Mouse (Mus musculus): ENCODE data around the gene Grb7. TPM values are rescaled to one million over a fixed set of nuclear protein-coding genes. Genes with fewer than 3 reads are reported as not detected.

Grb7 gene
- polyA plus RNA-seq, 1 experiment from 2014 or later: 0.38 TPM

- Histone ChIP-seq H3K27me3 (replicated peaks; ENCODE audit: control insufficient read depth, insufficient read depth, low read length) (peaks cover 23% of the 10 kb centered on the region), H3K9ac (ENCODE audit: low read length) (no peak overlapping the region), H3K36me3 (ENCODE audit: control insufficient read depth, insufficient read depth, low read length) (no peaks in the 10 kb centered on the region), H3K4me2 (ENCODE audit: low read length) (no peak overlapping the region), H3K4me1 (ENCODE audit: control insufficient read depth, insufficient read depth, low read length) (no peaks in the 10 kb centered on the region), H3K4me3 (ENCODE audit: low read depth, low read length) (no peak overlapping the region), H3K27ac (ENCODE audit: low read depth, low read length) (no peak overlapping the region), H3K9me3 (replicated peaks; ENCODE audit: control insufficient read depth, low read length) (no peaks in the 10 kb centered on the region)
- DNase-seq (ENCODE audit: low spot score) (no peak), ATAC-seq (no peak)
- WGBS: 20% methylated on average over 11 of the region's 11 CpGs
These were observed 13.0 kb downstream of the Grb7 start for GRCm38 (mm10) chr11:98459071-98459741.

GRCm38 (mm10) chr11:98459860-98460259, 13.7 kb downstream of the Grb7 start:
- peaks cover 23% of the 10 kb centered on the region for H3K27me3 ChIP-seq (replicated peaks; ENCODE audit: control insufficient read depth, insufficient read depth, low read length)
- DNase-seq (ENCODE audit: low spot score): no peak
- H3K9me3 ChIP-seq (replicated peaks; ENCODE audit: control insufficient read depth, low read length): no peaks in the 10 kb centered on the region
- H3K36me3 ChIP-seq (ENCODE audit: control insufficient read depth, insufficient read depth, low read length): no peaks in the 10 kb centered on the region
- no peak overlapping the region for H3K9ac ChIP-seq (ENCODE audit: low read length)
- H3K4me1 ChIP-seq (ENCODE audit: control insufficient read depth, insufficient read depth, low read length): no peaks in the 10 kb centered on the region
- no peak overlapping the region for H3K4me2 ChIP-seq (ENCODE audit: low read length)
- ATAC-seq: no peak
- WGBS: 79% methylated on average over 9 of the region's 9 CpGs
- H3K4me3 ChIP-seq (ENCODE audit: low read depth, low read length): no peak overlapping the region
- no peak overlapping the region for H3K27ac ChIP-seq (ENCODE audit: low read depth, low read length)

- no peak overlapping the region for H3K4me3 ChIP-seq (ENCODE audit: low read depth, low read length)
- no peak overlapping the region for H3K27ac ChIP-seq (ENCODE audit: low read depth, low read length)
These were observed 15.0 kb downstream of the Grb7 start for GRCm38 (mm10) chr11:98461109-98461720.

GRCm38 (mm10) chr11:98462255-98462654, 16.1 kb downstream of the Grb7 start:
- 91% methylated on average over 6 of the region's 6 CpGs for WGBS
- no peak overlapping the region for H3K4me2 ChIP-seq (ENCODE audit: low read length)
- H3K4me1 ChIP-seq (ENCODE audit: control insufficient read depth, insufficient read depth, low read length): no peaks in the 10 kb centered on the region
- peaks cover 23% of the 10 kb centered on the region for H3K27me3 ChIP-seq (replicated peaks; ENCODE audit: control insufficient read depth, insufficient read depth, low read length)
- ATAC-seq (no peak), DNase-seq (ENCODE audit: low spot score) (no peak)
- H3K9ac ChIP-seq (ENCODE audit: low read length): no peak overlapping the region
- H3K27ac ChIP-seq (ENCODE audit: low read depth, low read length): no peak overlapping the region
- no peak overlapping the region for H3K4me3 ChIP-seq (ENCODE audit: low read depth, low read length)
- no peaks in the 10 kb centered on the region for H3K9me3 ChIP-seq (replicated peaks; ENCODE audit: control insufficient read depth, low read length)
- H3K36me3 ChIP-seq (ENCODE audit: control insufficient read depth, insufficient read depth, low read length): no peaks in the 10 kb centered on the region

More at GRCm38 (mm10) chr11:98461109-98461720, 15.0 kb downstream of the Grb7 start:
- no peaks in the 10 kb centered on the region for H3K4me1 ChIP-seq (ENCODE audit: control insufficient read depth, insufficient read depth, low read length)
- H3K27me3 ChIP-seq (replicated peaks; ENCODE audit: control insufficient read depth, insufficient read depth, low read length): peaks cover 23% of the 10 kb centered on the region
- no peak overlapping the region for H3K4me2 ChIP-seq (ENCODE audit: low read length)
- DNase-seq (ENCODE audit: low spot score) (no peak), ATAC-seq (no peak)
- WGBS: 54% methylated on average over 6 of the region's 6 CpGs
- no peaks in the 10 kb centered on the region for H3K36me3 ChIP-seq (ENCODE audit: control insufficient read depth, insufficient read depth, low read length)
- H3K9ac ChIP-seq (ENCODE audit: low read length): no peak overlapping the region
- no peaks in the 10 kb centered on the region for H3K9me3 ChIP-seq (replicated peaks; ENCODE audit: control insufficient read depth, low read length)

DNA sequence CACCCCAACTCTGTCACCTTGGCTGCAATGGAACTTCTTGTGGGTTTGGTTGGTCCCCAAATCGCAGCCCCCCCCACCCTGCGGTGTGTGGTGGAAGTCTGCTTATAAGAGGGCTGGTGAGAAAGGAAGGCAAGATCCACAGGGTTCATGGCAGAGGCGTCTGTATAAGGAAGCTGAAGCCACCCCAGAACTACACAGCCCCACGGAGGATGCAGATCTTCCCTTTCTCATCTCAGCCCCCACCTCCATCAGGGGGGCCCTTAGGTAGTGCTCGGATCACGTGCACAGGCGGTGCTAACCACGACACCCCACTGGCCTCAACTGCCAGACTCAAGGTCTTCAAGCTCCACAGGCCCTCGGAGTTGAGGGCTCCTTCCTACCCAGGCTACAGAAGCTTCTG, 17.7 kb downstream of the Grb7 start:
- Histone ChIP-seq H3K27ac (ENCODE audit: low read depth, low read length) (no peak overlapping the region), H3K9me3 (replicated peaks; ENCODE audit: control insufficient read depth, low read length) (no peaks in the 10 kb centered on the region), H3K4me3 (ENCODE audit: low read depth, low read length) (no peak overlapping the region), H3K36me3 (ENCODE audit: control insufficient read depth, insufficient read depth, low read length) (no peaks in the 10 kb centered on the region), H3K4me2 (ENCODE audit: low read length) (no peak overlapping the region), H3K27me3 (replicated peaks; ENCODE audit: control insufficient read depth, insufficient read depth, low read length) (peaks cover 11% of the 10 kb centered on the region), H3K4me1 (ENCODE audit: control insufficient read depth, insufficient read depth, low read length) (no peaks in the 10 kb centered on the region), H3K9ac (ENCODE audit: low read length) (no peak overlapping the region)
- DNase-seq (ENCODE audit: low spot score): no peak
- WGBS: 92% methylated on average over 9 of the region's 9 CpGs
- no peak for ATAC-seq

GRCm38 (mm10) chr11:98464516-98464915, 18.3 kb downstream of the Grb7 start:
- ATAC-seq: no peak
- no peaks in the 10 kb centered on the region for H3K36me3 ChIP-seq (ENCODE audit: control insufficient read depth, insufficient read depth, low read length)
- H3K4me2 ChIP-seq (ENCODE audit: low read length): no peak overlapping the region
- no peak overlapping the region for H3K27ac ChIP-seq (ENCODE audit: low read depth, low read length)
- no peak for DNase-seq (ENCODE audit: low spot score)
- H3K9ac ChIP-seq (ENCODE audit: low read length): no peak overlapping the region
- no peaks in the 10 kb centered on the region for H3K4me1 ChIP-seq (ENCODE audit: control insufficient read depth, insufficient read depth, low read length)
- no peaks in the 10 kb centered on the region for H3K9me3 ChIP-seq (replicated peaks; ENCODE audit: control insufficient read depth, low read length)
- no peak overlapping the region for H3K4me3 ChIP-seq (ENCODE audit: low read depth, low read length)
- WGBS: 82% methylated on average over 6 of the region's 6 CpGs
- peaks cover 5% of the 10 kb centered on the region for H3K27me3 ChIP-seq (replicated peaks; ENCODE audit: control insufficient read depth, insufficient read depth, low read length)

DNA sequence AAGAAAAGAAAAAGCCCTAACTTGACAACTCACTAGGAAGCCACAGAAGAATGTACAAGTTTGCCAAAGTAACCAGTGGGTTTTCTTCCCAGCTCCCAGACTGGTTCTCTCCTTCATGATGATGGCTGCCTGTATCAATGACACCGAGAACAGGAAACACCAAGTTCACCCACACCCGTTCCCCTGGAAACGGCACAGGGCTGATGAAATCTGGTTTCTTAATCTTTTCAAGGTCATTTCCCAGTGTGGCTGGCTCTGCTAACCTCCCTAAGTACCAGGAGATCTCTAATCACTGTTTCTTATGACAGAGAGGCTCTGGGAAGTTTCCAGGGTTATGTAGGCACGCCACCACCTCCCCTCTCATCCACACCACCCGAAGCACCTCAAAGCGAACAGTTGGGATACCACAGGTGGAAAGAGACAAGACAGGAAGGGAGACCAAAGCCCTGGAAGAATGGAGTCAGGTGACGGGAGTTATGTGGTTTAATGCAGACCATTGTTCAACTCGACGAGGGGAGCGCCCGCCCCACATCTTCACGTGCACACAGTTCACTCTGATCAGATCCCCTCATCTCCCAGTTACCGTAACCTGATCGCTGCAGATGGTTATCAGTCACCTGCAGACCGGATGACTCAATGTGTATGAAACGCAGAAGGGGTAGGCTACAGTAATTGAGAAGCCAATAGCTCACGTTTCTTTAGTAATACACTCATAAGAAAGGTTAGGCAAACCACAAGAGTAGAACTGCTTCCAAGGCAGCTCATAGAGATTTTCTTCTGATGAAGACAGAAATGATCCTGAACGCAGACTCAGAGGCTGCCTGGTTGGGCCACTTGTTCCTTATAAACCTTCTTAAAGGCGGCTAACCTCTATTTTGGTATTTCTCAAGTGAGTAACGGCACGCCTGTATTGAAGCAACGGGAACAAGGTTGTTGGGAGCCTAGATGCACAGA, 23.8 kb downstream of the Grb7 start:
- H3K4me1 ChIP-seq (ENCODE audit: control insufficient read depth, insufficient read depth, low read length): no peaks in the 10 kb centered on the region
- no peak overlapping the region for H3K9ac ChIP-seq (ENCODE audit: low read length)
- H3K27ac ChIP-seq (ENCODE audit: low read depth, low read length): no peak overlapping the region
- no peak for DNase-seq (ENCODE audit: low spot score)
- ATAC-seq: no peak
- no peaks in the 10 kb centered on the region for H3K36me3 ChIP-seq (ENCODE audit: control insufficient read depth, insufficient read depth, low read length)
- no peak overlapping the region for H3K4me2 ChIP-seq (ENCODE audit: low read length)
- no peaks in the 10 kb centered on the region for H3K27me3 ChIP-seq (replicated peaks; ENCODE audit: control insufficient read depth, insufficient read depth, low read length)
- no peaks in the 10 kb centered on the region for H3K9me3 ChIP-seq (replicated peaks; ENCODE audit: control insufficient read depth, low read length)
- WGBS: 85% methylated on average over 22 of the region's 22 CpGs
- no peak overlapping the region for H3K4me3 ChIP-seq (ENCODE audit: low read depth, low read length)

DNA sequence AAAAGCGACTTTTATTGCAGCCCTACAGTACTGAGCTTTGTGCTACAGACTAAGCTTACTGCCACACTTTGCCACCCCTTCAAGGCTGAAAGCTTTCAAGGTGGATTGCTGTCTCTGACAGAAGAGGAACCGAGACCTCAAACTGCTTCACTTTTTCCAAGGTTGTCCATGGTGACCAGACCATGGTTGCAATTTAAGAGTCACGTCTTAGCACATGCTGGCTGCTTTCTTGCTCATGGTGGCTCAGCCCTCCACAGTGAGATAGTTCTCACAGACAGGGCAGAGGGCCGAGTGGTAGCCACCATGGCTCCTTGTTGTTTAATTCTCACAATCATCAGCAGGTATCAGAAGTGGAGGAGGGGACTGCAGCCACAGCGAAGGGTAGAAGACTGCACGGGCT, 24.6 kb downstream of the Grb7 start:
- no peaks in the 10 kb centered on the region for H3K9me3 ChIP-seq (replicated peaks; ENCODE audit: control insufficient read depth, low read length)
- H3K4me3 ChIP-seq (ENCODE audit: low read depth, low read length): no peak overlapping the region
- no peak for ATAC-seq
- no peak overlapping the region for H3K4me2 ChIP-seq (ENCODE audit: low read length)
- no peaks in the 10 kb centered on the region for H3K27me3 ChIP-seq (replicated peaks; ENCODE audit: control insufficient read depth, insufficient read depth, low read length)
- no peak for DNase-seq (ENCODE audit: low spot score)
- H3K9ac ChIP-seq (ENCODE audit: low read length): no peak overlapping the region
- H3K27ac ChIP-seq (ENCODE audit: low read depth, low read length): no peak overlapping the region
- 79% methylated on average over 6 of the region's 6 CpGs for WGBS
- no peaks in the 10 kb centered on the region for H3K4me1 ChIP-seq (ENCODE audit: control insufficient read depth, insufficient read depth, low read length)
- H3K36me3 ChIP-seq (ENCODE audit: control insufficient read depth, insufficient read depth, low read length): no peaks in the 10 kb centered on the region

Data from forebrain, embryonic 14.5 days (tissue).